Mouse (Mus musculus): ENCODE data around the gene Nr2e3.
A peak's percentile ranks its signal among the peaks of the same experiment; 100 is the strongest.
"Not testable (repeated sequence)": the region's sequence is repeated elsewhere in the genome, so short reads cannot be mapped to it uniquely, and the experiment has no call there.

The Nr2e3 gene

DNA sequence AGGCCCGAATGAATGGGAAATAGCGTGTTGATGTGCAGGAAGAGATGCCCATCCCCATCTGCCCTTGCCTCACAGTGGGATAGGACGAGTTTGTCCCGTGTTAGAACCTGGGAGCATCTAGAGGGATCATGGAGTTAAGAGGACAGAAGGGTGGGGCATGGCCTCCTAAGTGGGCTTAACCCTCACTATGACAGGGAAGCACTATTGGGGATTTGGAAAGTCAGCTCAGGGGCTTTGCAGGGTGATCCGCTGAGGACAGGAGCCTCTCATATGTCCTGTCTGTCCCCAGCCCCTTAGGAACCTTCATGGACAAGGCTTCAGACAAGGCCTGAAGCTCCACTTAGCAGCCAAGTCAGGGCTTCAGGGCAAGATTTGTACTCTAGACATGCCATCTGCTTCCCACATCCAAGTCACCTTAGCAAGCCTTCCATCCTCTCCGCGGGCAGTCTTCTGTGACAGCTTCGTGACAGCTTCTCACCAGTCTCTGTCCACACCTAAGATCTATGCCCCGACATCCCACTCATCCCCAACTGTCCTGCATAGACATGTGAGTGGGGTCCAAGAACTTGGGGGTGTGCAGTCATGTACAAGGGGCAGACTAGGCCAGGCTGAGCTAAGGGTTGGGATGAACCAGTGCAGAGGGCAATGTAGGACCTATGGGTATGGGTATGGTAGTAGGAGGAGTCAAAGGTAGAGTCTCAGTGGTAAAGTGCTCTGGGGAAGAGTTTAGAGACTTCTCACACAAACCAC, 9.3 kb downstream of the Nr2e3 start:
- no peak for DNase-seq (ENCODE audit: low spot score in 2 of 2)

- DNase-seq (ENCODE audit: low spot score in 2 of 2) = no peak
Observed at GRCm38 (mm10) chr9:59949981-59950380, 10.5 kb downstream of the Nr2e3 start.

GRCm38 (mm10) chr9:59949511-59949910, 10.9 kb downstream of the Nr2e3 start:
- DNase-seq (ENCODE audit: low spot score in 2 of 2) = no peak

DNA sequence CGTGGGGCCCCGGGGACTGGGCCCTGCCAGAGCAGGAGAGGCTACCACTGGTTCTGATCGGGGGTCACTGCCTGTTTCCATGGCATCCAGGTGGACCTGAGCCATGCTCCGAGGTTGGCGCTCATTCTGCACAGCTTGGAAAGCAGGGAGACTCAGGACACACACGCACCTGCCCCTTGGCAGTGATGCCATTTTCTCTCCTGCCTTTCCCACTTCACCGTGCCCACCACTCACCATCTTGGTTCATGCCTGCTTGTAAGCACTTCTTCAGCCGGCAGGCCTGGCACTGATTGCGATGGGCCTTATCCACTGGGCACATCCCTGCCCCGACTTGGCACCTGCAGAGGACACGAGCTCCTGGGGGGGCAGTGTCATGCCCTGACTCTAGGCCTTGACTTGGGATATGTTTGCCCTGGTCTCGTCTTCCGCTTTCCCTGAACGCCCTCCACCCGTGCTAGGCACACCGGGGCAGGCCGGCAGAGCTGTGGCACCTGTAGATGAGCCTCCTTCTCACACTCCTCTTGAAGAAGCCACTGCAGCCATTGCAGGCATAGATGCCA, 11.7 kb downstream of the Nr2e3 start:
- DNase-seq (ENCODE audit: low spot score in 2 of 2) = no peak

GRCm38 (mm10) chr9:59948226-59948625, 12.2 kb downstream of the Nr2e3 start:
- no peak for DNase-seq (ENCODE audit: low spot score in 2 of 2)

DNA sequence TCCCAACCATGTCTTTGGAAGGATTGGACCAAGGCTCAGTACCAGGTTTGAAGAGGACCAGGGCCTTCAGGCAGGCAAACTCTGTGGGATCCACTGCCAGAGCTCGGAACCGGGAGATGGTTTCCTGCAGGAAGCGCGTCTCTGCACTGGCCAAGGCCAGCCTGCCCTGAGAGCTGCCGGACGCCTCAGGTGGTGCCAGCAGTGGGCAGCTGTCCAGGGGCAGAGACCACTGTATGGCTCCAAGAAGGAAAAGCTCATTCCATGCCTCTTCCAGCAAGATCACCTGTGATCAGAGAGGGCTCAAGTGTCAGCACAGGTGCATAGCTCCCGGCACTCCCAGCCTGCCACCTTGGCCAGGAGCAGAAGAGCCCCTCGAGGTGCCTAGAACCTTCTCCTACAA, 13.2 kb downstream of the Nr2e3 start:
- DNase-seq (ENCODE audit: low spot score in 2 of 2) = no peak

- DNase-seq (ENCODE audit: low spot score in 2 of 2) = no peak
Observed at GRCm38 (mm10) chr9:59945241-59945640, 15.2 kb downstream of the Nr2e3 start.

DNA sequence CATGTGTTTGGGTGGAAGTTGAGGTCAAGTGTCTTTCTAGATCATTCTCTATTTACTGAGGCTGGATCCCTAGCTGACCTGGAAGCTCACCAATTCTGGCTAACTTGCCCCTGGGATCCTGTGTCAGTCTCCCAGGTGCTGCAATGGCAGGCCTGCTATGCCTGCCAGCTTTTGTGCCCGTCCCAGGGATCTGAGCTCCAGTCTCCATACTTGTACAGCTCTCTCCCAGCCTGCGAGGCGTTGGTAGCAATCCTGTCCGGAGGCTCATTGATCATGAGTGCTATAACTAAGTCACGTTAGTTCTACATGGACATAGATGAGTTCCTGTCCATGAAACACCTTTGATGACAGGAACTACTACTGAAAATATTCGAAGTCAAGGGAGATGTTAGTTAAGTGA, 16.6 kb downstream of the Nr2e3 start:
- DNase-seq (ENCODE audit: low spot score in 2 of 2) = no peak

DNA sequence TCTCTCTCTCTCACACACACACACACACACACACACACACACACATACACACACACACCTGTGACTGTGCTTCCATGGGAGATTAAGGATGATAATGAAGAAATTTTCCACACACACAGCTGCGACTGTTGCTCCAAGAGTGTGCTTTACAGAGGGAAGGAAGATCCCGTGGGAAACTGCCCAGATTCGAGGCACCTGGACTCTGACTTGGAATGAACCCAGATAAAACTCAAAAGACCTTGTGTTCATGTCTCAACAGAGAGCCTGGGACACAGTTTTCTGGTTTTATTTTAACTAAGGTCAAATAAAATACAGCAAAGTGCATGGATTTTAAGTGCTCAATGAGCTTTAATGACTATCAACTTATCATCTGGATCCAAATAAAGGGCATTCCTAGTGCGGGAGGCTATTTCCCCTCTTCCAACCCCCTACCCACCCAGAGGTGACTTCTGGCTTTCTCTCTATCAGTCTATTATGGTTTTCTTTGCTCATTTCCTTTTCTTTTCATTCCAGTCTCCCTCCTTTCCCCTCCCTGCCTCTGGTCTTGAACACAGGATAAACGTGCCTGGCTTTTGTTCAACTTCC, 17.9 kb downstream of the Nr2e3 start:
- no peak for DNase-seq (ENCODE audit: low spot score in 2 of 2)

DNA sequence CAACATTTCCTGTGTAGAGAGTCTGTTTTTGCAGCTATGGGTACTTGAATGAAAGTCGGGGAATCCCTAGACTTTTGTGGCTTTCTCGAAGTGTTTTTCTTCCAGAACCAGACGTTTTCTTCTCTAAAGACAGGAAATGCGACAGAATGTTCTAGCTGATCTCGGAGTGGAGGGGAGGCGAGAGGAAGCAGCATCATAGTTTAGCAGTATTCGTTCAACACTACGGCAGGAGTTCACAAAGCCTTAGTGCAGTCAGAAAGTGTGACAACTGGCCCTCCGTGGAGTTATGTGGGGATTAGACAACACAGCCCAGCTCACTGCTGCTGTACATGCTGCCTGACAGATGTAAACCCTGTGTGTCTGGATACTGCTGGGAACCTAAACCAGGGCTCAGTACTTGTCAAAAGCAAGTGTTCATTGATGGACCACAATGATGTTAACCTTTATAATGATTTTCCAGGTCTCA, 18.5 kb downstream of the Nr2e3 start:
- peak; percentile 74 to 78 for DNase-seq (ENCODE audit: low spot score in 2 of 2)

DNA sequence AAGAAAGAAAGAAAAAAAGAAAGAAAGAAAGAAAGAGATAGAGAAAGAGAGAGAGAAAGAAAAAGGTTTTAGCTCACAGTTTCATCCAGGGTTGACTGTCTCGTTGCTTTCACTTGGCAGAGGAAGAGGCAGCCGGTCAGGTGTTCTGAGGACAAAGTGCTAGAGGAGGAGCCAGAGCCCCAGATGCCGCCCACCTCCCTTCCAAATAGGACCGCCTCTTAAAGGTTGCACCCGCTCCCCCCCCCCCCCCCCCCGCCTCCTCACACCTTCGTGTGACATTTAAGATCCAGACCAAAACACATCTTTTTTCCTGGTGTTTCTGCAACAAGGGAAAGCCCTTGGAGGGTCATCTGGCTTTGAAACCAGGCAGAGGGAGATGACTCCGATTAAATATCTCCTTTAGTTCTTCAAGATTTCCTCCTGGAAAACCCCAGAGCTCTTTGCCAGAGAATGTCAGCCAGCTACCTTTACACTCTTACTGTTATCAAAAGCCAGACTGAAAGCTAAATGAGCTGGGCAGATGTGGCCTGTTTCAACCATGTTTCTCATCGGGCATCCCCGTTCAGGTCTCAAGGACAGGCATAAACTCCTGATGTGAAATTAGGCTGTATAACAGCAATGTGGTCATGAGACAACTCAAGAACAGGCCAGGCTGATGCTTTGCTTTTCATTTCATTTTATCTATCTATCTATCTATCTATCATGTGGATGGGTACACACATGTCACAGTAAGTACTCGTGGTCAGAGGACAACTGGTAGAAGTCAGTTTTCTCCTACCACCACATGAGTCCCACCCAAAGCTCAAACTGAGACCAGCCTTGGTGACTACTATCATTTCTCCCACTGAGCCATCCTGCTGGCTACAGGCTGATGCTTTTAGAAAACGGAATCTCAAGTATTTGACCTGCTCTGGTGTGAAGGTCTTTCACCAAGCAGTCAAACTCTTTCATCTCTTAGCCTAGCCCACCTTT, 19.3 kb downstream of the Nr2e3 start:
- peak; percentile 32 to 34 for DNase-seq (ENCODE audit: low spot score in 2 of 2)

DNA sequence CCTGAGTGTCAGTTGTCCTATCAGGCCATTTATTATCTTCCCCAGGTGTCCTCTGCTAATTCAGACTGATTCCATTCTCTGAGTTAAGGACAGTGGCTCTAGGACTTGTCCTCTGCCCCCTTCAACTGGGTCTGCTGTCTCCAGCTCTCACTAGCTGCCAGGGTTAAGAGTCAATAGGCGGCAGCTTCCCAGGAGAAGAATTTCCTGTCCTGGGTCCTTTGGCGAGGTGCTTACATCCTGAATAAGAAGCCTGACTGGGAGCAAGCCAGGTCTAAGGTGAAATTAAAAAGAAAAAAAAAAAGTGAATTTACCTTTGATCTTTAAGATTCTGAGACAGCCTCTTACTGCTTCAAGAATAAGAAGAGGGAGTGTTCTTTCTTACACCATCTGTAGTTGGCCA, 20.8 kb downstream of the Nr2e3 start:
- DNase-seq (ENCODE audit: low spot score in 2 of 2) = no peak

GRCm38 (mm10) chr9:59938529-59938928, 21.9 kb downstream of the Nr2e3 start:
- no peak for DNase-seq (ENCODE audit: low spot score in 2 of 2)

DNA sequence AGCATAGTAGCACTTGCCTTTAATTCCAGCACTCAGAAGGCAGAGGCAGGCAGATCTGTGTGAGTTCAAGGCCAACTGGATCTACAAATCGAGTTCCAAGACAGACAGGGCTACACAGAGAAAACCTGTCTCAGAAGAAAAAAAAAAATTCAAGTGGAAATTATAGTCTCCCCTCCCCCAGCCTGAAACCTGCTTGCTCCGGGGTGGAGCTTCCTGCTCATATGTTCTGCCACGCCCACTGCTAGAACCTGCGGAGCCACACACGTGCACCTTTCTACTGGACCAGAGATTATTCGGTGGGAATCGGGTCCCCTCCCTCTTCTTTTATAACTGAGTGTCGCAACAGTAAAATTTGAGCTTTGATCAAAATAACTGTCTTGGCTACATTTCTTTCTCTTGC, 24.6 kb downstream of the Nr2e3 start:
- not testable (repeated sequence) for DNase-seq (ENCODE audit: low spot score in 2 of 2)

DNA sequence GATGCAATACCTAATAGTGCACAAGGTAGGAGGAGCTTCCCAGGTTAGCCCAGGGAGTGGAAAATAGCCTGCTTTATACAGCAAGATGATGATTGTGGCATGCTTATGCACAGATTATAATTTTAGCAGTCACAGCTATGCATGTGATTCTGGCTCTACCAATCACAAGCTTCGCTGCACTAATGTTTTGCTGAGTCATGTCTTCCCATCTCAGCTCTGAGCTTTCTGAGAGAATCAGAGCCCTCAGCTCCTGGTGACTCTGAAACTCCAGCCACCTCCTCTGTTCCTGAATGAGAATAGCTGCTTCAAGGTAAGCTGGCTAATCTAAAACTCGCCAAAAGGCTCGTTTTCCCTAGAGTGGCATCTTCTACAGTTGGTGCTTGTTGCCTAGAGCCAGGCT, 30.2 kb downstream of the Nr2e3 start:
- DNase-seq (ENCODE audit: low spot score in 2 of 2) = no peak

DNA sequence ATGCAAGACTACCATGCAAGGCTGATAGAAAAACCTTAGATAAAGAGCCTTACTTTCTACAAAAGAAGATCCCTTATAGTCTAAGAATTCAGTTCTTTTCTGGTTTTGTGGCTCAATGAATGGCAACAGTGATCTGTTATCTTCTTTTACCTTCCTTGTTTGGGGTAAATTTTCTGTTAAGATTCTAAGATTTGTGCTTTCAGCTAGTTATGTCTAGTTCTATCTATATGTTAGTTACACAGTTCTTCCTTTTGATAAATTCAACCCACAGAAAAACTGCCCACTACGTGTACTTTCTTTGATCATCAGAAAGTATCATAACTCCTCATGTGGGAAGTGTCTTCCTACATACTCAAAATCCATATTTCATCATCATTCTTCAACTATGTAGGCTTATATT, 45.7 kb downstream of the Nr2e3 start:
- no peak for DNase-seq (ENCODE audit: low spot score in 2 of 2)

GRCm38 (mm10) chr9:59903382-59903781, 57.1 kb downstream of the Nr2e3 start:
- DNase-seq (ENCODE audit: low spot score in 2 of 2) = no peak

All from natural killer cell, adult 2 months (primary cell).